Mouse (Mus musculus): Measurements from ENCODE around the gene Epha2.

GRCm38 (mm10) chr4:141343515-141343914 lies 42.5 kb downstream of the Epha2 start:
- TF ChIP-seq CTCF (IDR thresholded peaks at IDR 0.05) (no peak), EP300 (IDR thresholded peaks at IDR 0.05) (no peak)

All from lung, postnatal 0 days (tissue).